Mouse (Mus musculus) mouse trophoblast stem cell (cell line): ENCODE measurements around the gene 2310022A10Rik.

ENCODE experiments used
- in situ Hi-C, 2 experiments: fragments of 300-500 bp; cut with MseI, MboI; formaldehyde crosslinking; loops; 2 replicates in 1 of 2; 3 replicates in 1 of 2; pipeline ENCODE4 v1.15.1; 2025

2310022A10Rik gene

GRCm38 (mm10) chr7:27590566-27591213 is 37.7 kb downstream of the 2310022A10Rik start:
- in situ Hi-C loops = no loop called here

GRCm38 (mm10) chr7:27591266-27592216 is 38.5 kb downstream of the 2310022A10Rik start, which contains the start of gene Akt2:
Gene Akt2 (plus strand): TSS chr7:27591552.
- in situ Hi-C loops = no loop called here

GRCm38 (mm10) chr7:27592217-27592929 is 39.3 kb downstream of the 2310022A10Rik start:
- in situ Hi-C loops = no loop called here

GRCm38 (mm10) chr7:27592934-27593645 is 40.1 kb downstream of the 2310022A10Rik start:
- in situ Hi-C loops = no loop called here

GRCm38 (mm10) chr7:27596586-27597503 is 43.8 kb downstream of the 2310022A10Rik start:
- in situ Hi-C loops = no loop called here

GRCm38 (mm10) chr7:27598053-27598452 is 45.0 kb downstream of the 2310022A10Rik start:
- in situ Hi-C loops = no loop called here

- in situ Hi-C loops = no loop called here
Observed at GRCm38 (mm10) chr7:27601628-27602027, 48.6 kb downstream of the 2310022A10Rik start.

GRCm38 (mm10) chr7:27602161-27602560 is 49.1 kb downstream of the 2310022A10Rik start:
- in situ Hi-C loops = no loop called here

GRCm38 (mm10) chr7:27602835-27603234 is 49.8 kb downstream of the 2310022A10Rik start:
- in situ Hi-C loops = no loop called here

GRCm38 (mm10) chr7:27604661-27605348 is 51.8 kb downstream of the 2310022A10Rik start:
- in situ Hi-C loops = no loop called here

- in situ Hi-C loops = no loop called here
Observed at GRCm38 (mm10) chr7:27605499-27606285, 52.7 kb downstream of the 2310022A10Rik start.

GRCm38 (mm10) chr7:27606481-27607254 is 53.6 kb downstream of the 2310022A10Rik start:
- in situ Hi-C loops = no loop called here

GRCm38 (mm10) chr7:27607580-27607979 is 54.5 kb downstream of the 2310022A10Rik start:
- in situ Hi-C loops = no loop called here

- in situ Hi-C loops = no loop called here
Observed at GRCm38 (mm10) chr7:27608130-27608529, 55.1 kb downstream of the 2310022A10Rik start.

- in situ Hi-C loops = no loop called here
Observed at GRCm38 (mm10) chr7:27609285-27609684, 56.3 kb downstream of the 2310022A10Rik start.

- in situ Hi-C loops = no loop called here
Observed at GRCm38 (mm10) chr7:27609688-27610087, 56.7 kb downstream of the 2310022A10Rik start.

- in situ Hi-C loops = no loop called here
Observed at GRCm38 (mm10) chr7:27610370-27610769, 57.3 kb downstream of the 2310022A10Rik start.

GRCm38 (mm10) chr7:27610871-27611270 is 57.8 kb downstream of the 2310022A10Rik start:
- in situ Hi-C loops = no loop called here
